Mouse (Mus musculus): Measurements from ENCODE around the gene Smagp. TPM values are rescaled to one million over a fixed set of nuclear protein-coding genes. Genes with fewer than 3 reads are reported as not detected.

Gene Smagp
- polyA plus RNA-seq, 1 experiment from 2014 or later = 5.1 TPM

DNA sequence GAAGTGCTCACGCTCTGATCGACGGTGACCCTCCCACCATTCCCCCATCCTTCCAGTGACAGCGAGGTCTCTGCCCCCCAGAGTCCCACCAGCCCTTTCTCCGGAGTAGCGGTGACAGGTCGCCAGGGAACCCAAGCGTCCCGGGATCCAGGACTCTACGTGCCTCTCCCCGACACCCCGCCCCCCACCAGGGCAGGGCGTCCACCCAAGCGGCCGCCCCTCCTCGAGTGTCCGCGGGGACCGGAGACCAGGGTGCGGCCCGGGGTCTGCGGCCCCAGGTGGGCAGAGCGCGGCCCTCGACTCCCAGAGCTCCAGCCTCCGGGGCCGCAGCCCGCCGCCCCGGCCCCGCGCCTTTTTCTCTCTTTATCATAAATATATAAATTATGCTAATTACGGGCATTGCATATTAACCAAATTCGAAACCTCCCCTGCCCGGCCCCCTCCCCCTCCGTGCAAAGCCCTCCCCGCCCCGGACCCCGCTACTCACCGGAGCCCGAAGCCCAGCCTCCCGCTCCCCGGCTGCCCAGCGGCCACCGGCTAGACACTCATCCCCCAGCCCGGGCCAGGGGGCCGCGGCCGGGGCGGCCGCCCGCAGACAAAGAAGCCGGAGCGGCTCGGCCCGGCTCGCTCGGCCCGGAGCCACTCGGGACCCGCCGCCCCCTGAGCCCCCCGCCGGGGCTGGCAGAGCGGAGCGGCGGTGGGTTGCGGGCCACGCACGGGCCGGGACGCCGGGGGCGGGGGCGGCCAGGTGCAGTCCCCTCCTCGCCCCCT lies 37.3 kb downstream of the Smagp start, which contains the start of gene Pou6f1:
Gene Pou6f1 (minus strand): TSS at position 709 of the 771 bp plus-strand sequence.
- Histone ChIP-seq H3K27me3 (replicated peaks) (peaks cover 24% of the 10 kb centered on the region), H3K9ac (peak within 1 kb of the TSS; percentile 95), H3K4me3 (peak within 1 kb of the TSS; percentile 81), H3K9me3 (no peaks in the 10 kb centered on the region), H3K27ac (peak within 1 kb of the TSS; percentile 57), H3K4me1 (peaks cover 24% of the 10 kb centered on the region), H3K36me3 (no peaks in the 10 kb centered on the region), H3K4me2 (replicated peaks) (peak within 1 kb of the TSS; percentile 93)
- 1% methylated on average over 67 of the region's 76 CpGs for WGBS
- ATAC-seq (ENCODE audit: low FRiP score, low read depth) = peak; percentile 70

DNA sequence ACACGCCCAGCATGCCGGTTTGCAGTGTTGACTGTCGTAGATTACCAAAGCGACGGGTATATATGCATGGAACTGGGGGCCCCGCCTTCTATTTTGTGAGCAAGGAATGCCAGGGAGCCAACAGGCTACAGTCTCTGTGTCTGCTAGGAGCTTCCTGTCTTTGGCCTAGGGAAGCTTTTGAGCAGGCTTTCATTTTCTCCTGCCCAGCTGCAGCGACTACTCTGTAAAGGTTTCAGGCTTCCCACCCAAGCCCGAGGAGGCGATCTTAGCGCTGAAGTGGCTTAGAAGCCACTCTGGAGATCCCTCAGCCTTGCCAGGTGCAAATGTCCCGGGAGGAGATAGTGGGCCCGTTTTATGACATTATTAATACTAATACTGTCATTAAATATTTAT lies 37.9 kb downstream of the Smagp start:
- no peaks in the 10 kb centered on the region for H3K36me3 ChIP-seq
- H3K9me3 ChIP-seq = no peaks in the 10 kb centered on the region
- ATAC-seq (ENCODE audit: low FRiP score, low read depth) = no peak
- 1% methylated on average over 12 of the region's 12 CpGs for WGBS
- H3K27ac ChIP-seq = 0 out of 2 replicates have a peak overlapping the region, but pooled peaks have one; percentile 57
- H3K4me2 ChIP-seq (replicated peaks) = peak overlapping the region; percentile 93
- peak overlapping the region; percentile 81 for H3K4me3 ChIP-seq
- H3K4me1 ChIP-seq = peaks cover 21% of the 10 kb centered on the region
- H3K27me3 ChIP-seq (replicated peaks) = peaks cover 24% of the 10 kb centered on the region
- peak overlapping the region; percentile 95 for H3K9ac ChIP-seq

DNA sequence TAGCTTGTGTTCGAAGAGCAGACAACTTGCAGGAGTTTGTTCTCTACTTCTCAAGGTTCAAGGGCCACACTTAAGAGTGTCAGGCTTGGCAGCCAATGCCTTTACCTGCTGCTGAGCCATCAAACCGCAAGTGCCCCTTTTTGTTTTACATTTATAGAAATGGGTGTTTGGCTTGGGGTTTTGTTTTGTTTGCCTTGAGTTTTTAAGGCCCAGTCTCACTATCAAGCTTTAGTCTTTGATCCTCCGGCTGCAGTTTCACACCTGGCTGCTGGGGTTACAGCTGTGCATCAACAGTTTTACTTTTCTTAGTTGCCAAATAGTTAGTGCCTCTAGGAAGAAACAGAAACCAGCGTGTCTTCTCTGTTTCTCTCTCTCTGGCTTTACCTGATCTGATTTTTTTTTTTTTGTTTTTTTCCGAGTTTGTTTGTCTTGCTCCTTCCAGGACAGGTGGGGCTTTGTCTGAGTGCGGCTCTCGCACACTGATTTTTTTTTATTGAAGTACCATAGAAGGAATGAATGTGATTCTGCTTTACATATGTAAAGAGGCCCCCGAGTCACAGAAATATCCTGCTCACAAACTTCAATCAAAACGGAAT lies 38.4 kb downstream of the Smagp start:
- Histone ChIP-seq H3K4me2 (replicated peaks) (peak overlapping the region; percentile 93), H3K4me3 (peak overlapping the region; percentile 81), H3K9me3 (no peaks in the 10 kb centered on the region), H3K27me3 (replicated peaks) (peaks cover 19% of the 10 kb centered on the region), H3K4me1 (peaks cover 21% of the 10 kb centered on the region), H3K9ac (peak overlapping the region; percentile 95; the same call in 1 of the 2 replicates), H3K27ac (no peak overlapping the region), H3K36me3 (no peaks in the 10 kb centered on the region)
- WGBS = 24% methylated on average over 9 of the region's 9 CpGs
- no peak for ATAC-seq (ENCODE audit: low FRiP score, low read depth)

DNA sequence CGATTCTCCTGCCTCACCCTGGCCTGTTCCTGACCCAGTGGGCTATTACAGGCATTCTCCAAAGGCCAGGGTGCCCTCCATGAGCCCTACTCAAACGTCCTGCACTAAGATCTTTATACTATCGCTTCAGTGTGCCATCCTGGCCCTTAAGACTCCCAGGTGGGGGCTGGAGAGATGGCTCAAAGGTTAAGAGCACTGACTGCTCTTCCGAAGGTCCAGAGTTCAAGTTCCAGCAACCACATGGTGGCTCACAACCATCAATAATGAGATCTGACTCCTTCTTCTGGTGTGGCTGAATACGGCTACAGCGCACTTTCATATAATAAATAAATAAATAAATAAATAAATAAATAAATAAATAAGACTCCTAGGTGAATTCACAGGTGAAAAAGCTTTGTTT lies 43.9 kb downstream of the Smagp start:
- 84% methylated on average over 6 of the region's 6 CpGs for WGBS
- ATAC-seq (ENCODE audit: low FRiP score, low read depth) = no peak
- H3K4me3 ChIP-seq = no peak overlapping the region
- no peak overlapping the region for H3K4me2 ChIP-seq (replicated peaks)
- no peaks in the 10 kb centered on the region for H3K4me1 ChIP-seq
- peaks cover 18% of the 10 kb centered on the region; the same call in 1 of the 2 replicates for H3K36me3 ChIP-seq
- H3K9ac ChIP-seq = no peak overlapping the region
- no peak overlapping the region for H3K27ac ChIP-seq
- H3K27me3 ChIP-seq (replicated peaks) = no peaks in the 10 kb centered on the region
- H3K9me3 ChIP-seq = no peaks in the 10 kb centered on the region

DNA sequence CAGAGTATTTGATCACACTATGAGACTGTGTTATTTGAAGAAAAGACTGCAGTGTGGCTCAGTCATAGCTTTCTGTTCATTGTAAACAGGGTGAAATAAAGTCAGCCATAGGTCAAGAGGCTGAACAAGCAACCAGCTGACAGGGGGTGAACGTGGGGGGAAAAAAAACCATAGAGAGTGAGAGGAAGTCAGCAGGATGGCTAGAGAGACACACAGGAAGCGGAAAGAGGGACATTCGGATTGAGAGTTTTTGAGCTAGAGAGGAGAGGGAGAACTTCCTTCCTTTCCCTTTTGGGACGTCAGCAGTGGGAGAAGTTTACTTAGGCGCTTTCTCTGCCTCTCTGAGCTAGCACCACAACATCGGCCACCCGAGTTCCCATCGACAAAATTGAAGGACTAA lies 46.3 kb downstream of the Smagp start:
- Histone ChIP-seq H3K9ac (no peak overlapping the region), H3K4me1 (no peaks in the 10 kb centered on the region), H3K27ac (no peak overlapping the region), H3K36me3 (peaks cover 40% of the 10 kb centered on the region), H3K4me3 (no peak overlapping the region), H3K4me2 (replicated peaks) (no peak overlapping the region), H3K27me3 (replicated peaks) (no peaks in the 10 kb centered on the region), H3K9me3 (no peaks in the 10 kb centered on the region)
- 80% methylated on average over 8 of the region's 8 CpGs for WGBS
- ATAC-seq (ENCODE audit: low FRiP score, low read depth) = no peak

DNA sequence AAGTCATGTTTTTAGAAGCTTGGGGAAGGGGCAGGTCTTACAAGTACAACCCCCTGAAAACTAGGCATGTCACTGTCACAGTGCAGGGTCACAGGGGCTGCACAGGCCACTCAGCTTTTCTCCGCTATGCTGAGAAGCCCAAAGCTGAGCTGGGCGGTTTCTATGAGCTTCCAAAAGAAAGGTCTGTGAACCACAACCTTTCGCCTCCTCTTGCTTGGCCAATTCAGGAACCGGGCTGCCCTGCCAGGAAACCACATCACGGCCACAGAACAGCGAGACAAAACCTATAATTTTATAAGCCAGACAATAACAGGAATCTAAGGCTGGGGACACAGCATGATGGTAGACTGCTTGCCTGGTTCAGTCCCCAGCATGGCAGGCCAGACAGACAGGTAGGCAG lies 48.4 kb downstream of the Smagp start:
- Histone ChIP-seq H3K4me2 (replicated peaks) (no peak overlapping the region), H3K9ac (no peak overlapping the region), H3K9me3 (no peaks in the 10 kb centered on the region), H3K4me3 (no peak overlapping the region), H3K27me3 (replicated peaks) (no peaks in the 10 kb centered on the region), H3K27ac (no peak overlapping the region), H3K36me3 (peaks cover 51% of the 10 kb centered on the region), H3K4me1 (no peaks in the 10 kb centered on the region)
- WGBS = 86% methylated on average over 6 of the region's 6 CpGs
- ATAC-seq (ENCODE audit: low FRiP score, low read depth) = no peak

DNA sequence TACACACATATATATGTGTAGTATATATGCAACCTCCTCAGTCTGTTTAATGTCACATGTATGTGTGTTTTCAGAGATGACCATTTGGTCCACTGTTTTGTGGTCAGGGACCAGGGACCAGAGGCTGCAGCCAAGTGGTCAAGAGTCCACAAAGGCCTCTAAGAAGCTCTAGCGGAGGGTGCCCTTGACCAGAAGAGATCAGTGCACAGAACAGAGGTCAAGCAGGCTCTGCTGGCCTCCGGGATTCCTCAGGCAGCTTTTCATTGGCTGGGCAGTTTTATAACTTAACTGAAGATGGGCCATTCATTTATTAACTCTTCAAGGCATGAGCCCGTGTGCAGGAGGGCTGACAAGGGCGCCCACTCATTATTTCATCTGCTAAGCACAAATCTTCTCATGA lies 49.6 kb downstream of the Smagp start:
- no peak overlapping the region for H3K9ac ChIP-seq
- no peak overlapping the region for H3K27ac ChIP-seq
- no peaks in the 10 kb centered on the region for H3K9me3 ChIP-seq
- no peaks in the 10 kb centered on the region for H3K4me1 ChIP-seq
- H3K4me2 ChIP-seq (replicated peaks) = no peak overlapping the region
- no peaks in the 10 kb centered on the region for H3K27me3 ChIP-seq (replicated peaks)
- H3K36me3 ChIP-seq = peaks cover 61% of the 10 kb centered on the region
- 72% methylated on average over 4 of the region's 4 CpGs for WGBS
- no peak for ATAC-seq (ENCODE audit: low FRiP score, low read depth)
- H3K4me3 ChIP-seq = no peak overlapping the region

DNA sequence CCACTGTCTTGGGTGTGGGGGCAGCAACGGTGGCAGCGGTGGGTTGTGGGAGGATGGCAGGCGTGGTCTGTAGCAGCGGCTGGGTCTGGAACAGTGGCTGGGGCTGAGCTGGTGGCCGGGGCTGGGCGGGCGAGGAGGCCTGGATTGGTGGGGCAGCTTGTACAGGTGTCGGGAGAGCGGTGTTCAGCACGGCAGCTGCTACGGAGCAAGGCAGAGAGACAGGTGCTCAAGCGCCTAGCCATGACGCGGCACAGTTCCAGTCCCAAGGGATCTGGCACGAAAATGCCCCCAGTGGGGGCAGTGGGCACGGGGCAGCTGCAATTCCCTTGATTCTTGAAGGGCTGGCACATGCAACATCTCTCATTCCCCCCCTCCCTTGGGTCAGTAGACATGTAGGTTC lies 50.8 kb downstream of the Smagp start:
- Histone ChIP-seq H3K9ac (no peak overlapping the region), H3K27ac (no peak overlapping the region), H3K36me3 (peaks cover 59% of the 10 kb centered on the region), H3K4me1 (no peaks in the 10 kb centered on the region), H3K9me3 (no peaks in the 10 kb centered on the region), H3K27me3 (replicated peaks) (no peaks in the 10 kb centered on the region), H3K4me3 (no peak overlapping the region), H3K4me2 (replicated peaks) (no peak overlapping the region)
- 94% methylated on average over 16 of the region's 16 CpGs for WGBS
- ATAC-seq (ENCODE audit: low FRiP score, low read depth) = no peak

DNA sequence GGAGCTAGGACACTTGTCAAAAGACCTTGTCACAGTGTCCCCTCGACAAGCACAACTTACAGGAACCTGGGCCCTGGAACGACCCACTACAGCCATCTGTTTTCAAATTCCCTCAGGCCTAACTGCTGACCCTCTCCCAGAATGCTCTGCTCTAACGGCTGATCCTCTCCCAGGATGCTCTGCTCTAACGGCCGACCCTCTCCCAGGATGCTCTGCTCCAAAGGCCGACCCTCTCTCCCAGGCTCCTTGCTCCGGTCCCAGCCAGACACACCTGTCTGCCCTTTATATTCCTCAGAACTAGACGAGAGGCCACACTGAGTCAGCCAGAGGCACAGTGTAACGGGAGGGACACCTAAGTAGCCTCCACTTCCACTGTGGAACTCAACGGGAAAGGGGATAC lies 56.6 kb downstream of the Smagp start:
- Histone ChIP-seq H3K36me3 (peaks cover 50% of the 10 kb centered on the region), H3K4me1 (no peaks in the 10 kb centered on the region), H3K27ac (no peak overlapping the region), H3K4me3 (no peak overlapping the region), H3K4me2 (replicated peaks) (no peak overlapping the region), H3K9ac (no peak overlapping the region), H3K9me3 (no peaks in the 10 kb centered on the region), H3K27me3 (replicated peaks) (no peaks in the 10 kb centered on the region)
- no peak for ATAC-seq (ENCODE audit: low FRiP score, low read depth)
- WGBS = 88% methylated on average over 10 of the region's 10 CpGs

DNA sequence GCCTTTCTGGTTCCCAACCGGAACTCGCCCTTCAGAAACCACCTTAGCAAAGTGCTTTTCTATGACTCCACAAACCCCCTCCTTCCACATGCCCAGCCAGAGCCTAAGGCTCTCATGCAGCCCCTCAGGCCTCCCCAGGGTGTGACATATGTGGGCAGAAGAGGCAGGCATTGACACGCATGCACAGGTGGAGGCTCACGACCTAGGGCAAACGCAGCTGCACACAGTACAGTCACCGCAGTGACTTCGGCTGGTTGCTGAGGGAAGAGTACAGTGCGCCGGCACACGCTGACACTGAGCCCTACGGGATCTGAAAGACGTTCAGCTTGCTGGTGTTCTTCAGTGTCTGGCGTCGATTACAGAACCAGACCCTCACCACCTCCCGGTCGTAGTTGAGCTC lies 58.8 kb downstream of the Smagp start:
- Histone ChIP-seq H3K27me3 (replicated peaks) (no peaks in the 10 kb centered on the region), H3K4me2 (replicated peaks) (no peak overlapping the region), H3K36me3 (peaks cover 39% of the 10 kb centered on the region), H3K9ac (no peak overlapping the region; the same call in 1 of the 2 replicates), H3K4me3 (no peak overlapping the region), H3K27ac (no peak overlapping the region), H3K9me3 (no peaks in the 10 kb centered on the region), H3K4me1 (no peaks in the 10 kb centered on the region)
- 85% methylated on average over 16 of the region's 16 CpGs for WGBS
- ATAC-seq (ENCODE audit: low FRiP score, low read depth) = no peak

DNA sequence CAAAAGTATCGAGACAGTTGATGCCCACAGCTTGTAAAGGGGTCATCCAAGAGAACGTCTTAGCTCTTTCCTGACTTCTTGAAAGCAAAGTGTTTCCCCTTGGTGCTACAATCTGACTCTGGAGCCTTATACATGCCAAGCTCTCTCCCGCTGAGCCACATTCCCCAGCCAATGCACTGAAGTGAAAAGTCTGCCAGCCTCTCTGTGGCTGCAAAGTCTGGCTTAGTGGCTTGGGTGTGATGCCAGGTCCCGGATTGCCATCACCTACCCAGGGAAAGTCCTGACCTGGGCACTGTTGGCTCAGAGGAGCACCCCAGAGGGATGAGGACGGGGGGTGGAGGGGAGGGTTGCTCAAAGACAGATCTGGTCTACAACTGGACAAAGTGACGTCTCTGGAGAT lies 59.9 kb downstream of the Smagp start:
- Histone ChIP-seq H3K9ac (no peak overlapping the region), H3K27me3 (replicated peaks) (no peaks in the 10 kb centered on the region), H3K4me3 (no peak overlapping the region), H3K4me2 (replicated peaks) (no peak overlapping the region), H3K4me1 (no peaks in the 10 kb centered on the region), H3K27ac (no peak overlapping the region), H3K9me3 (no peaks in the 10 kb centered on the region), H3K36me3 (peaks cover 32% of the 10 kb centered on the region)
- WGBS = 87% methylated on average over 6 of the region's 6 CpGs
- no peak for ATAC-seq (ENCODE audit: low FRiP score, low read depth)

DNA sequence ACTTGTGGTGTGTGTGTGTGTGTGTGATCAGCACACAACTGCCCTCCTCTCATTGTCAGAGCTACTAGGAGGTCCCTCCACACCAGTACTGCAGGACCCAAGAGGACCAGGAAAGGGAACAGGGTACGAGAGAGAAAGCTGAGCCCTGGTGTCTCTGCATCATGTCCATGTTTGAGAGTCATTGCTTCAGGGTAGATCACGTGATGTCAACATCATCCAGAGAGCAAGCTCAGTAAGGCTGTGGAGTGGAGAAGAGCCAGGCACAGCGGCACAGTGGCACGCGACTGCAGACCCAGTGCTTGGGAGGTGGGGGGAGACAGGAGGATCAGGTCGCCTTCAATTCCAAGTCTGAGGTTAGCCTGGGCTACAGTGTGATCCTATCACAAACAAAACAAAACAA lies 60.3 kb downstream of the Smagp start:
- no peak for ATAC-seq (ENCODE audit: low FRiP score, low read depth)
- Histone ChIP-seq H3K4me3 (no peak overlapping the region), H3K27me3 (replicated peaks) (no peaks in the 10 kb centered on the region), H3K36me3 (peaks cover 32% of the 10 kb centered on the region), H3K4me1 (no peaks in the 10 kb centered on the region), H3K27ac (no peak overlapping the region), H3K4me2 (replicated peaks) (no peak overlapping the region), H3K9ac (no peak overlapping the region), H3K9me3 (no peaks in the 10 kb centered on the region)
- 90% methylated on average over 6 of the region's 6 CpGs for WGBS

DNA sequence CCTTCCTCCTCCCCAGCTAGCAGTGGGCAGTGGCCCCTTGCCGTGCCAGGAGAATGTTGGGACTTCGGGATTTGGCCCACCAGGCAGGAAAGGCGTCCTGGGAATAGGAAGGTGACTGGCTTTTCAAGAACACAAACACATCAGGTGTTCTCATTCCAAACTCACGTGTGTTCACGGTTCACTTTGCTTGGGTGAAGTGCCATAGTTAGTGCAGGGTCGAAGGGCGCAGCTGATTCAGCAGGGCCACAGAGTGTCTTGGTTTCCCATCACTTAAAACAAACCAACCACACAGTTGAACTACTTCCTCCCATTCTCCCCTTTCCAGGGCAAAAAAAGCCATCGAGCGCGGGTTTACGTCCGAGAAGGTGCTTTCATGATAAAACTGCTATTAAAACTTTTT lies 61.4 kb downstream of the Smagp start:
- ATAC-seq (ENCODE audit: low FRiP score, low read depth) = no peak
- Histone ChIP-seq H3K36me3 (peaks cover 25% of the 10 kb centered on the region), H3K4me2 (replicated peaks) (no peak overlapping the region), H3K27ac (no peak overlapping the region), H3K27me3 (replicated peaks) (no peaks in the 10 kb centered on the region), H3K9me3 (no peaks in the 10 kb centered on the region), H3K4me1 (no peaks in the 10 kb centered on the region), H3K4me3 (no peak overlapping the region), H3K9ac (no peak overlapping the region)
- 88% methylated on average over 12 of the region's 12 CpGs for WGBS
